ENCODE assay signal across 9 mouse cellular contexts in genomic region chr9:66594061-66594460, GRCm38 (mm10). TPM values are rescaled to one million over a fixed set of nuclear protein-coding genes. Genes with fewer than 3 reads are reported as not detected.
DNase-seq lines count a peak whose midpoint lies in the region; ATAC-seq lines count a peak whose summit lies in the region.
"Had no signal": no experiment of that assay in that cellular context is flagged by ENCODE, and none has a peak within 500 bp of the region (broad histone marks: within the 10 kb centered on the region; RNA-seq: fewer than 3 reads in every experiment).

No protein-coding gene starts in this region.

- no peaks in the 10 kb centered on the region for H3K36me3 ChIP-seq in heart, embryonic 16.5 days (ENCODE audit: control insufficient read depth, insufficient read depth)
- no peaks in the 10 kb centered on the region for H3K36me3 ChIP-seq in embryonic facial prominence, embryonic 12.5 days
- H3K36me3 ChIP-seq in kidney, embryonic 14.5 days (ENCODE audit: control insufficient read depth, insufficient read depth, low read length), result no peaks in the 10 kb centered on the region

- peaks cover 21% of the 10 kb centered on the region for H3K4me1 ChIP-seq in heart, embryonic 16.5 days (ENCODE audit: control insufficient read depth, insufficient read depth, low read length)
- H3K4me1 ChIP-seq in embryonic facial prominence, embryonic 12.5 days, result peaks cover 31% of the 10 kb centered on the region
- peaks cover 34% of the 10 kb centered on the region for H3K4me1 ChIP-seq in kidney, embryonic 14.5 days (ENCODE audit: control insufficient read depth, insufficient read depth, low read length)

- H3K27me3 ChIP-seq in heart, embryonic 16.5 days (ENCODE audit: control insufficient read depth, insufficient read depth, low read length), result no peaks in the 10 kb centered on the region
- H3K27me3 ChIP-seq in embryonic facial prominence, embryonic 12.5 days, result no peaks in the 10 kb centered on the region
- H3K27me3 ChIP-seq in kidney, embryonic 14.5 days (ENCODE audit: control insufficient read depth, insufficient read depth, low read length), result no peaks in the 10 kb centered on the region
- H3K27me3 ChIP-seq: Patski had no signal

- 48% methylated on average over 3 of the region's 3 CpGs for WGBS in heart, embryonic 16.5 days
- 60% methylated on average over 3 of the region's 3 CpGs for WGBS in embryonic facial prominence, embryonic 12.5 days
- WGBS in kidney, embryonic 14.5 days, result 49% methylated on average over 3 of the region's 3 CpGs

- peak overlapping the region; percentile 91 for H3K4me2 ChIP-seq in heart, embryonic 16.5 days (ENCODE audit: low read depth, low read length)
- peak overlapping the region; percentile 67; the same call in 1 of the 2 replicates for H3K4me2 ChIP-seq in embryonic facial prominence, embryonic 12.5 days (replicated peaks)
- H3K4me2 ChIP-seq in kidney, embryonic 14.5 days (replicated peaks; ENCODE audit: low read depth, low read length), result peak overlapping the region; percentile 81

- DNase-seq in heart, adult 18-20 months, result no peak
- DNase-seq in cerebellum, postnatal 14 days, result no peak
- DNase-seq in urinary bladder, postnatal 36 days (ENCODE audit: low spot score in 2 of 2), result no peak

- H3K4me3 ChIP-seq in heart, embryonic 16.5 days (ENCODE audit: low read length), result no peak overlapping the region; the same call in 1 of the 2 replicates
- H3K4me3 ChIP-seq in embryonic facial prominence, embryonic 12.5 days, result no peak overlapping the region
- H3K4me3 ChIP-seq in kidney, embryonic 14.5 days (ENCODE audit: low read length), result no peak overlapping the region

- H3K9ac ChIP-seq in heart, embryonic 16.5 days (ENCODE audit: low read length), result peak overlapping the region; percentile 78
- H3K9ac ChIP-seq in embryonic facial prominence, embryonic 12.5 days, result no peak overlapping the region
- no peak overlapping the region for H3K9ac ChIP-seq in kidney, embryonic 14.5 days (ENCODE audit: low read depth, low read length)

- ATAC-seq in heart, embryonic 16.5 days (replicated peaks; ENCODE audit: extremely low read depth, insufficient read depth, low FRiP score), result no peak
- no peak for ATAC-seq in embryonic facial prominence, embryonic 12.5 days (ENCODE audit: insufficient number of reproducible peaks, insufficient read depth, low FRiP score, low TSS enrichment)
- no peak for ATAC-seq in kidney, embryonic 14.5 days (ENCODE audit: low FRiP score, low TSS enrichment)
- peak; percentile 21 for ATAC-seq in megakaryocyte, adult 5-6 weeks (ENCODE audit: poor library complexity, severe bottlenecking)
- ATAC-seq in megakaryocyte progenitor cell, adult 5-6 weeks (replicated peaks; ENCODE audit: poor library complexity), result no peak

- H3K27ac ChIP-seq in heart, embryonic 16.5 days (ENCODE audit: low read length), result no peak overlapping the region; the same call in 1 of the 2 replicates
- H3K27ac ChIP-seq in embryonic facial prominence, embryonic 12.5 days, result no peak overlapping the region
- no peak overlapping the region; the same call in 1 of the 2 replicates for H3K27ac ChIP-seq in kidney, embryonic 14.5 days (ENCODE audit: low read depth, low read length)

- H3K9me3 ChIP-seq in heart, embryonic 16.5 days (replicated peaks; ENCODE audit: control insufficient read depth, low read length), result no peaks in the 10 kb centered on the region
- H3K9me3 ChIP-seq in embryonic facial prominence, embryonic 12.5 days, result no peaks in the 10 kb centered on the region
- H3K9me3 ChIP-seq in kidney, embryonic 14.5 days (ENCODE audit: control insufficient read depth, low read length), result no peaks in the 10 kb centered on the region

RNA-seq across cellular contexts. Expression of gene Usp3, which starts 1.1 kb away (rescaled TPM):
- polyA plus RNA-seq in heart, embryonic 16.5 days (2015; fragmentation: Nextera tagmentation; extraction: Ambion mirVana), result 42.3 and 42.7 TPM in 2 replicates
- total RNA-seq in heart, adult 18-20 months (2021), result 10 to 100 TPM; 14.4 to 19.6 TPM
- polyA plus RNA-seq in embryonic facial prominence, embryonic 12.5 days (2016; fragmentation: Nextera tagmentation; extraction: Ambion mirVana), result 76.0 and 84.3 TPM in 2 replicates
- polyA plus RNA-seq in kidney, embryonic 14.5 days (2014; fragmentation: Nextera tagmentation; extraction: Ambion mirVana), result 51.7 and 83.6 TPM in 2 replicates
- total RNA-seq in megakaryocyte, adult 5-6 weeks (2015), result 86.9 and 97.6 TPM in 2 replicates
- 68.1 and 75.5 TPM in 2 replicates for total RNA-seq in megakaryocyte, adult 5-6 weeks (2017)
- 62.6 and 71.6 TPM in 2 replicates for total RNA-seq in megakaryocyte progenitor cell, adult 5-6 weeks (2015)
- total RNA-seq in megakaryocyte progenitor cell, adult 5-6 weeks (2017), result 43.6 and 48.9 TPM in 2 replicates
